7 mouse cellular contexts compared by ENCODE assay signal in genomic region chr10:128744211-128744610, GRCm38 (mm10). TPM values are rescaled to one million over a fixed set of nuclear protein-coding genes. Genes with fewer than 3 reads are reported as not detected.
A peak's percentile ranks its signal among the peaks of the same experiment; 100 is the strongest.
DNase-seq lines count a peak whose midpoint lies in the region; ATAC-seq and TF ChIP-seq lines count a peak whose summit lies in the region.

No protein-coding gene starts in this region.

- no peak for ATAC-seq in neural tube, embryonic 11.5 days (ENCODE audit: insufficient read depth, low FRiP score, low TSS enrichment)
- no peak for ATAC-seq in forebrain, embryonic 11.5 days (replicated peaks; ENCODE audit: low FRiP score)
- no peak for ATAC-seq in kidney, postnatal 0 days (replicated peaks; ENCODE audit: low FRiP score, low read depth)
- ATAC-seq in neural tube, embryonic 12.5 days (ENCODE audit: low FRiP score, low read depth), result no peak

- no peaks in the 10 kb centered on the region for H3K9me3 ChIP-seq in neural tube, embryonic 11.5 days (ENCODE audit: control insufficient read depth, low read length)
- H3K9me3 ChIP-seq in forebrain, embryonic 11.5 days (ENCODE audit: control insufficient read depth, low read length), result no peaks in the 10 kb centered on the region
- H3K9me3 ChIP-seq in kidney, postnatal 0 days (replicated peaks; ENCODE audit: low read length), result no peaks in the 10 kb centered on the region
- no peaks in the 10 kb centered on the region for H3K9me3 ChIP-seq in neural tube, embryonic 12.5 days

- H3K36me3 ChIP-seq in neural tube, embryonic 11.5 days (ENCODE audit: control insufficient read depth, insufficient read depth, low read length), result no peaks in the 10 kb centered on the region
- H3K36me3 ChIP-seq in forebrain, embryonic 11.5 days (ENCODE audit: control insufficient read depth, insufficient read depth, low read length), result no peaks in the 10 kb centered on the region
- H3K36me3 ChIP-seq in kidney, postnatal 0 days (ENCODE audit: insufficient read depth, low read length), result no peaks in the 10 kb centered on the region
- H3K36me3 ChIP-seq in neural tube, embryonic 12.5 days, result no peaks in the 10 kb centered on the region

- H3K9ac ChIP-seq in neural tube, embryonic 11.5 days (ENCODE audit: low read length), result peak overlapping the region; percentile 72
- H3K9ac ChIP-seq in forebrain, embryonic 11.5 days (ENCODE audit: low read length), result peak overlapping the region; percentile 52
- H3K9ac ChIP-seq in kidney, postnatal 0 days (ENCODE audit: low read depth, low read length), result peak overlapping the region; percentile 72
- H3K9ac ChIP-seq in neural tube, embryonic 12.5 days, result peak overlapping the region; percentile 64

- H3K27ac ChIP-seq in neural tube, embryonic 11.5 days (ENCODE audit: low read depth, low read length), result no peak overlapping the region
- H3K27ac ChIP-seq in forebrain, embryonic 11.5 days (ENCODE audit: low read depth, low read length), result no peak overlapping the region
- peak overlapping the region; percentile 77; the same call in 1 of the 2 replicates for H3K27ac ChIP-seq in kidney, postnatal 0 days
- H3K27ac ChIP-seq in neural tube, embryonic 12.5 days, result no peak overlapping the region

- peaks cover 7% of the 10 kb centered on the region; the same call in 1 of the 2 replicates for H3K4me1 ChIP-seq in neural tube, embryonic 11.5 days (ENCODE audit: control insufficient read depth, insufficient read depth, low read length)
- H3K4me1 ChIP-seq in forebrain, embryonic 11.5 days (replicated peaks; ENCODE audit: control insufficient read depth, insufficient read depth, low read length), result peaks cover 6% of the 10 kb centered on the region; the same call in 1 of the 2 replicates
- H3K4me1 ChIP-seq in kidney, postnatal 0 days (replicated peaks; ENCODE audit: insufficient read depth, low read length), result peaks cover 27% of the 10 kb centered on the region
- H3K4me1 ChIP-seq in neural tube, embryonic 12.5 days, result peaks cover 12% of the 10 kb centered on the region

- peak overlapping the region; percentile 95 for H3K4me2 ChIP-seq in neural tube, embryonic 11.5 days (ENCODE audit: low read depth)
- peak overlapping the region; percentile 94 for H3K4me2 ChIP-seq in forebrain, embryonic 11.5 days (ENCODE audit: low read depth, low read length, severe bottlenecking)
- H3K4me2 ChIP-seq in kidney, postnatal 0 days (ENCODE audit: low read length), result peak overlapping the region; percentile 98
- H3K4me2 ChIP-seq in neural tube, embryonic 12.5 days (replicated peaks), result peak overlapping the region; percentile 78

- peak overlapping the region; percentile 55 for H3K4me3 ChIP-seq in neural tube, embryonic 11.5 days (ENCODE audit: low read depth, low read length)
- peak overlapping the region; percentile 52 for H3K4me3 ChIP-seq in forebrain, embryonic 11.5 days (ENCODE audit: low read depth, low read length)
- H3K4me3 ChIP-seq in kidney, postnatal 0 days (replicated peaks; ENCODE audit: low read depth, low read length), result peak overlapping the region; percentile 73
- peak overlapping the region; percentile 56 for H3K4me3 ChIP-seq in neural tube, embryonic 12.5 days

- TF ChIP-seq CTCF in kidney, postnatal 0 days (IDR thresholded peaks at IDR 0.05; ENCODE audit: low read depth), result no peak

- peaks cover 23% of the 10 kb centered on the region for H3K27me3 ChIP-seq in neural tube, embryonic 11.5 days (ENCODE audit: control insufficient read depth, insufficient read depth, low read length)
- peaks cover 24% of the 10 kb centered on the region for H3K27me3 ChIP-seq in forebrain, embryonic 11.5 days (ENCODE audit: control insufficient read depth, insufficient read depth, low read length)
- no peaks in the 10 kb centered on the region for H3K27me3 ChIP-seq in kidney, postnatal 0 days (ENCODE audit: insufficient read depth, low read length)
- peaks cover 39% of the 10 kb centered on the region for H3K27me3 ChIP-seq in neural tube, embryonic 12.5 days (replicated peaks)

- peak; percentile 14 for DNase-seq in neural tube, embryonic 11.5 days (ENCODE audit: low spot score)
- DNase-seq in neural tube, embryonic 10.5 days (ENCODE audit: extremely low spot score, low spot score), result no peak
- no peak for DNase-seq in forebrain, embryonic 11.5 days (ENCODE audit: low spot score)
- peak; percentile 3 for DNase-seq in kidney, postnatal 0 days (ENCODE audit: low spot score)
- DNase-seq in cerebellum, postnatal 25 days, result no peak
- DNase-seq in adrenal gland, adult 8-10 months, result no peak

- 15% methylated on average over 8 of the region's 8 CpGs for WGBS in neural tube, embryonic 11.5 days
- 13% methylated on average over 8 of the region's 8 CpGs for WGBS in forebrain, embryonic 11.5 days
- 23% methylated on average over 8 of the region's 8 CpGs for WGBS in kidney, postnatal 0 days
- WGBS in neural tube, embryonic 12.5 days, result 14% methylated on average over 8 of the region's 8 CpGs

RNA-seq across cellular contexts. Expression of gene Dgka, which starts 0.4 kb away (rescaled TPM):
- 5.8 and 6.2 TPM in 2 replicates for polyA plus RNA-seq in neural tube, embryonic 11.5 days (2014; fragmentation: Nextera tagmentation; extraction: Ambion mirVana)
- polyA plus RNA-seq in forebrain, embryonic 11.5 days (2014; fragmentation: Nextera tagmentation; extraction: Ambion mirVana), result 3.9 and 4.0 TPM in 2 replicates
- polyA plus RNA-seq in kidney, postnatal 0 days (2015; fragmentation: Nextera tagmentation; extraction: Ambion mirVana), result 5.4 and 6.4 TPM in 2 replicates
- polyA plus RNA-seq in neural tube, embryonic 12.5 days (2016; fragmentation: Nextera tagmentation; extraction: Ambion mirVana), result 5.5 and 6.8 TPM in 2 replicates
- 10 to 100 TPM; 16.5 to 41.1 (median 28.6) TPM for total RNA-seq in adrenal gland, adult 8-10 months (2022)

RNA-seq across cellular contexts. Expression of gene Pym1, which starts 3.5 kb away (rescaled TPM):
- 47.8 and 50.2 TPM in 2 replicates for polyA plus RNA-seq in neural tube, embryonic 11.5 days (2014; fragmentation: Nextera tagmentation; extraction: Ambion mirVana)
- 47.6 and 51.4 TPM in 2 replicates for polyA plus RNA-seq in forebrain, embryonic 11.5 days (2014; fragmentation: Nextera tagmentation; extraction: Ambion mirVana)
- 35.0 and 36.3 TPM in 2 replicates for polyA plus RNA-seq in kidney, postnatal 0 days (2015; fragmentation: Nextera tagmentation; extraction: Ambion mirVana)
- 49.1 and 50.5 TPM in 2 replicates for polyA plus RNA-seq in neural tube, embryonic 12.5 days (2016; fragmentation: Nextera tagmentation; extraction: Ambion mirVana)
- 10 to 100 TPM; 24.1 to 31.9 (median 27.0) TPM for total RNA-seq in adrenal gland, adult 8-10 months (2022)

RNA-seq across cellular contexts. Expression of gene Cdk2, which starts 39.4 kb away (rescaled TPM):
- polyA plus RNA-seq in neural tube, embryonic 11.5 days (2014; fragmentation: Nextera tagmentation; extraction: Ambion mirVana), result 93.9 and 99.5 TPM in 2 replicates
- 119 and 120 TPM in 2 replicates for polyA plus RNA-seq in forebrain, embryonic 11.5 days (2014; fragmentation: Nextera tagmentation; extraction: Ambion mirVana)
- 55.9 and 66.3 TPM in 2 replicates for polyA plus RNA-seq in kidney, postnatal 0 days (2015; fragmentation: Nextera tagmentation; extraction: Ambion mirVana)
- polyA plus RNA-seq in neural tube, embryonic 12.5 days (2016; fragmentation: Nextera tagmentation; extraction: Ambion mirVana), result 64.0 and 65.8 TPM in 2 replicates
- total RNA-seq in adrenal gland, adult 8-10 months (2022), result 10 to 100 TPM; 13.4 to 26.6 (median 19.3) TPM

RNA-seq across cellular contexts. Expression of gene Pmel, which starts 40.2 kb away (rescaled TPM):
- polyA plus RNA-seq in neural tube, embryonic 11.5 days (2014; fragmentation: Nextera tagmentation; extraction: Ambion mirVana), result 4.0 and 4.6 TPM in 2 replicates
- 1.8 and 4.5 TPM in 2 replicates for polyA plus RNA-seq in forebrain, embryonic 11.5 days (2014; fragmentation: Nextera tagmentation; extraction: Ambion mirVana)
- polyA plus RNA-seq in kidney, postnatal 0 days (2015; fragmentation: Nextera tagmentation; extraction: Ambion mirVana), result 1.5 and 2.0 TPM in 2 replicates
- polyA plus RNA-seq in neural tube, embryonic 12.5 days (2016; fragmentation: Nextera tagmentation; extraction: Ambion mirVana), result 2.4 and 3.7 TPM in 2 replicates
- 1 to 10 TPM; 1.1 to 1.7 (median 1.3) TPM for total RNA-seq in adrenal gland, adult 8-10 months (2022)

RNA-seq across cellular contexts. Expression of gene Mmp19, which starts 46.5 kb away (rescaled TPM):
- polyA plus RNA-seq in neural tube, embryonic 11.5 days (2014; fragmentation: Nextera tagmentation; extraction: Ambion mirVana), result 0.32 and 0.41 TPM in 2 replicates
- 0.51 and 0.60 TPM in 2 replicates for polyA plus RNA-seq in forebrain, embryonic 11.5 days (2014; fragmentation: Nextera tagmentation; extraction: Ambion mirVana)
- 0.55 and 0.64 TPM in 2 replicates for polyA plus RNA-seq in kidney, postnatal 0 days (2015; fragmentation: Nextera tagmentation; extraction: Ambion mirVana)
- polyA plus RNA-seq in neural tube, embryonic 12.5 days (2016; fragmentation: Nextera tagmentation; extraction: Ambion mirVana), result 0.28 and 0.54 TPM in 2 replicates
- 10 to 100 TPM; 41.4 to 69.7 (median 60.1) TPM for total RNA-seq in adrenal gland, adult 8-10 months (2022)

Comparison
In these comparisons a context has a peak if more than half of its experiments do, and no peak if none do; other contexts are left out.
1. DNase-seq: peak in neural tube, embryonic 11.5 days (single experiment) and kidney, postnatal 0 days (single experiment); none in neural tube, embryonic 10.5 days (single experiment), forebrain, embryonic 11.5 days (single experiment), cerebellum, postnatal 25 days (0 of 2) and adrenal gland, adult 8-10 months (single experiment).
2. Peak in every context shown above with its lines, with median percentiles within 50 percentile points of each other: H3K4me2 ChIP-seq, H3K4me3 ChIP-seq and H3K9ac ChIP-seq.